Mouse (Mus musculus): ENCODE measurements at regions not wholly inside any gene's neighbourhood (a gene's known extent, or its start where the extent isn't known, plus 50 kb on each side); places are given as distances from the start of the nearest gene placed in this dataset.

DNA sequence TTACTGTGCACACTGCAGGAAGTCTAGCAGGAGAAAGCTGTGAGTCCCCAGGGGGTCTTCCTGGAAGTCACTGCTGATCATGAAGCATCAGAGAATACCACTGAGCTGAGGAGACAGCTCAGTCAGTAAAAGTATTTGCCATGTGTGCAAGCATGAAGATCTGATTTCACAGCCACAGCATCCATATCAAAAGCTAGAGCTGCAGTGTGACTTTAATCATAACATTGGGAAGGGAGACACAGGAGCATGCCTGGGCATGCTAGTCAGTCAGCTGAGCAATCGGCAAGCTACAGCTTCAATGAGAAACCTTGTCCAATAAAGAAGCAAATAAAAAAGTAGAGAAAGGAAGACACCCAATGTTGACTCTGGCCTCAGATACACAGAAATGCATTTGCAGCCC is 168.9 kb downstream of the Cst10 start:
- 74% methylated on average over 1 of the region's 1 CpGs for WGBS
- Histone ChIP-seq H3K9me3 (ENCODE audit: control insufficient read depth, low read length) (no peaks in the 10 kb centered on the region), H3K4me3 (ENCODE audit: low read depth, low read length) (no peak overlapping the region), H3K27me3 (ENCODE audit: control insufficient read depth, insufficient read depth, low read length) (no peaks in the 10 kb centered on the region), H3K27ac (replicated peaks; ENCODE audit: low read depth, low read length) (no peak overlapping the region), H3K4me2 (ENCODE audit: low read depth, severe bottlenecking) (no peak overlapping the region), H3K36me3 (ENCODE audit: control insufficient read depth, insufficient read depth, low read length) (no peaks in the 10 kb centered on the region), H3K9ac (ENCODE audit: low read length) (no peak overlapping the region), H3K4me1 (ENCODE audit: control insufficient read depth, insufficient read depth, low read length) (no peaks in the 10 kb centered on the region)
- ATAC-seq (ENCODE audit: insufficient number of reproducible peaks, low FRiP score, low TSS enrichment, low read depth): no peak
- DNase-seq (ENCODE audit: low spot score): no peak

DNA sequence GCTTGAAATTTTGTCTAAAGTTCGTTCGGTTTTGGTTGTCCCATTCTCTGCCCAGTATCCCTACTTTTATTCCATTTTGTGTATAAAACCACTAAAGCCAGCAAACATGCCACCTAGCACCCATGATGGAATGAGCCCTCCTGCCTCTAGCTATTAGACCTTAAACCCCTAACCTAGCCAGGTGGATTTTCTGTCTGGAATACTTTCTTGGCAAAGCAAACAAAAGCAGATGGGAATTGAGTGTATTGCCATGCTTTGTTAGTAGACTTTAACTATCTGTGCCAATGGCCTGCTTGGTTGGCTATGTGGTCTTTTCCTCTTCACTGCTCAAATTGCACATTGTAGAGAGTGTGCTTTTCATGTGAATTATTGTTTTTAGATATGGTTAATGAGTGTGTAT is 197.7 kb downstream of the Cst10 start:
- Histone ChIP-seq H3K9me3 (ENCODE audit: control insufficient read depth, low read length) (no peaks in the 10 kb centered on the region), H3K4me3 (ENCODE audit: low read depth, low read length) (no peak overlapping the region), H3K27me3 (ENCODE audit: control insufficient read depth, insufficient read depth, low read length) (no peaks in the 10 kb centered on the region), H3K4me2 (ENCODE audit: low read depth, severe bottlenecking) (no peak overlapping the region), H3K4me1 (ENCODE audit: control insufficient read depth, insufficient read depth, low read length) (no peaks in the 10 kb centered on the region), H3K27ac (replicated peaks; ENCODE audit: low read depth, low read length) (no peak overlapping the region), H3K36me3 (ENCODE audit: control insufficient read depth, insufficient read depth, low read length) (no peaks in the 10 kb centered on the region), H3K9ac (ENCODE audit: low read length) (no peak overlapping the region)
- ATAC-seq (ENCODE audit: insufficient number of reproducible peaks, low FRiP score, low TSS enrichment, low read depth) (no peak), DNase-seq (ENCODE audit: low spot score) (no peak)
- WGBS: 82% methylated on average over 2 of the region's 2 CpGs

DNA sequence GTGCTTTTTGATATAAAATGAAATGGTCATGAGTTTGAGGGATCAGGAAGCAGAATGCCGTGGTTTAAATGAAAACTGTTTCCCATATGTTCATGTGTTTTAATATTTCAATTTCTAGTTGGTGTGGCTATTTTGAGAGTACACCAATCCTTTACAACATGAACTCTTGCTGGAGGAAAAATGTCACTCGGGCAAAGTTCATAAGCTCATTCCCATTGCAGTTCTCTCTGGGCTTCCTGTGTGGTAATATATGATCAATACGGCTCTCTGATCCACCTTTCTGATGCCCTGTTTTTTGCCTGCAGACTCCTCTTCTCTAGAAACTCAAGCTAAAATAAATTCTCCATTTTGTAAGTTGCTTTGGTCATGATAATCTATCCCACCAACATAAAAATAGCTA is 208.5 kb downstream of the Cst10 start:
- no peak for DNase-seq (ENCODE audit: low spot score)
- Histone ChIP-seq H3K9me3 (ENCODE audit: control insufficient read depth, low read length) (no peaks in the 10 kb centered on the region), H3K4me2 (ENCODE audit: low read depth, severe bottlenecking) (no peak overlapping the region), H3K27ac (replicated peaks; ENCODE audit: low read depth, low read length) (no peak overlapping the region), H3K4me1 (ENCODE audit: control insufficient read depth, insufficient read depth, low read length) (no peaks in the 10 kb centered on the region), H3K4me3 (ENCODE audit: low read depth, low read length) (no peak overlapping the region), H3K9ac (ENCODE audit: low read length) (no peak overlapping the region), H3K27me3 (ENCODE audit: control insufficient read depth, insufficient read depth, low read length) (no peaks in the 10 kb centered on the region), H3K36me3 (ENCODE audit: control insufficient read depth, insufficient read depth, low read length) (no peaks in the 10 kb centered on the region)
- ATAC-seq (ENCODE audit: insufficient number of reproducible peaks, low FRiP score, low TSS enrichment, low read depth): no peak
- 86% methylated on average over 3 of the region's 3 CpGs for WGBS

DNA sequence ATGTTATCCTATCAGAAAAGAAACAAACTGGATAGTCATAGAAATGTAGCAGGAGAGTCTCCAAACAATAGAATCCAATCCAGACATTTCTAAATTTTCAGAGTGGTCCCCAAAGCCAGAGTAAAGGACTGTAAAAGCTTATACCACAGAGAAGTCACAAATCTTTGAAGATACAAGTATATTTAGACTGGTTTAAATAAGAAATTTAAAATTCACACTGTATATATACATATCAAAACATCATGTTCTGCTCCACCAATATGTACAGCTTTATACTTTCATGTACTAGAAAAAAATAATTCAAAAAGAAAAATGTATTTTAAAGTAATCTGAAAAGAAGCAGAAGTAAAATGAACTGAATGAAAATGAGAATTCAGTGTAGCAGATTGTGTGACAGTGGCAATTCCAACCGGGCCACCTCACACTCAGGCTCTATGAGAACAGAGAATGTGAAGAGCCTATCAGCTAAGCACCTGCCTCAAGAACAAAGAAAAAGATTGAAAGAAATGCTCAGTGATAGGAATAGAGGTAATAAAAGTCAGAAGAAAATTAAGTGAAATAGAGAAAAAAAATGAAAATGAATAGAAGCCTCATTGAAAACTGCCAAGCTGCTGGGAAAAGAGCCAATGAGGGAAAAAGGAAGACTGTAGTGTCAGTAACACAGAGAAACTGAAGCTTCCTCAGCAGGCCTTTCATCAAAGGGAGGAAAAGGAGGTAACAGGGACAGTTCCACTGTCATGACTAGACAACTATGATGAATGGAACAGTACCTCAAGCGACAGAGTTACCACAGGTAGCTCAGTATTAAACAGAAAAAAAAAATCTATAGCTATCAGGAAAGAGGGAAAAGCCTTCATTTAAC is 209.5 kb downstream of the Cst10 start:
- Histone ChIP-seq H3K27me3 (ENCODE audit: control insufficient read depth, insufficient read depth, low read length) (no peaks in the 10 kb centered on the region), H3K9ac (ENCODE audit: low read length) (no peak overlapping the region), H3K9me3 (ENCODE audit: control insufficient read depth, low read length) (no peaks in the 10 kb centered on the region), H3K4me1 (ENCODE audit: control insufficient read depth, insufficient read depth, low read length) (no peaks in the 10 kb centered on the region), H3K4me3 (ENCODE audit: low read depth, low read length) (no peak overlapping the region), H3K27ac (replicated peaks; ENCODE audit: low read depth, low read length) (no peak overlapping the region), H3K4me2 (ENCODE audit: low read depth, severe bottlenecking) (no peak overlapping the region), H3K36me3 (ENCODE audit: control insufficient read depth, insufficient read depth, low read length) (no peaks in the 10 kb centered on the region)
- no peak for DNase-seq (ENCODE audit: low spot score)
- WGBS: 85% methylated on average over 2 of the region's 2 CpGs
- no peak for ATAC-seq (ENCODE audit: insufficient number of reproducible peaks, low FRiP score, low TSS enrichment, low read depth)

DNA sequence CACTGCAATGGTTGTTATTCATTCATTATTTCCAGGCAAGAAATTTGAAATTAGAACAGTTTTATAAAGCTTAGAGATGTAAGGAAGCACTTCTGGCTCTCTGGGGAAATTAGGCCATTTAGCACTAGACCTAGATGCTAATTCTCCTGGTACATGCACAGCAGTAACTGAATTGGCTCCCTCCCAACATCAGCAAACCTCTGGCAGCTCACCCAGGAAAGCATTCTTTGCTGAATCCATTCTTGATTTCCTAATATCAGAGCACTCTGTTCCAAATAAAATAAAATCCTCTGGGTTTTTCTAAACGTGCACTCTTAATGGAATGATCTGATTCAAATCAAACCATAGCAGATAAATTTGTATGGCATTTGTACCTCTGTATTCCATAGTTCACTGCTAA is 203.4 kb upstream of the Syndig1 start:
- ATAC-seq (ENCODE audit: insufficient number of reproducible peaks, low FRiP score, low TSS enrichment, low read depth) (no peak), DNase-seq (ENCODE audit: low spot score) (no peak)
- Histone ChIP-seq H3K4me2 (ENCODE audit: low read depth, severe bottlenecking) (no peak overlapping the region), H3K4me1 (ENCODE audit: control insufficient read depth, insufficient read depth, low read length) (no peaks in the 10 kb centered on the region), H3K4me3 (ENCODE audit: low read depth, low read length) (no peak overlapping the region), H3K27ac (replicated peaks; ENCODE audit: low read depth, low read length) (no peak overlapping the region), H3K9ac (ENCODE audit: low read length) (no peak overlapping the region), H3K9me3 (ENCODE audit: control insufficient read depth, low read length) (no peaks in the 10 kb centered on the region), H3K36me3 (ENCODE audit: control insufficient read depth, insufficient read depth, low read length) (no peaks in the 10 kb centered on the region), H3K27me3 (ENCODE audit: control insufficient read depth, insufficient read depth, low read length) (no peaks in the 10 kb centered on the region)
- WGBS: 55% methylated on average over 1 of the region's 1 CpGs

DNA sequence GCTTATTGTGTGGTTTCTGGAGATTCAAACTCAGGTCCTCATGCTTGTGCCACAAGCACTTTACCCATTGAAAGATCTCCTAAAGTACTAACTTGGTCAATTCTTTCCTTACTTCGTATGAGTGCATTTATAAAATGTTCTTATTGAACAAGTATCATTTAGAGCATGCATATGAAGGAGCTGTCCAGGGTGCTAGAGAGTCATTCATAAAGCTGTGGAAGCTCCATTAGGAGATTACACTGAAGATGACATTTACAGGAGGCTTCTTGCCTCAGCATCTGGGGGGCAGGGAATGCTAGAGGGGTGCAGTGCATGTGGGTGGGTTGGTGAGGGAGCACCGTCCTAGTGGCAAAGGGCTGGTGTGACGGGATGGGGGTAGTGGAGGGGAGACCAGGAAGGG is 187.8 kb upstream of the Syndig1 start:
- DNase-seq (ENCODE audit: low spot score) (peak; percentile 22), ATAC-seq (ENCODE audit: insufficient number of reproducible peaks, low FRiP score, low TSS enrichment, low read depth) (no peak)
- Histone ChIP-seq H3K4me3 (ENCODE audit: low read depth, low read length) (no peak overlapping the region), H3K4me1 (ENCODE audit: control insufficient read depth, insufficient read depth, low read length) (no peaks in the 10 kb centered on the region), H3K9ac (ENCODE audit: low read length) (no peak overlapping the region), H3K4me2 (ENCODE audit: low read depth, severe bottlenecking) (no peak overlapping the region), H3K9me3 (ENCODE audit: control insufficient read depth, low read length) (no peaks in the 10 kb centered on the region), H3K27me3 (ENCODE audit: control insufficient read depth, insufficient read depth, low read length) (no peaks in the 10 kb centered on the region), H3K36me3 (ENCODE audit: control insufficient read depth, insufficient read depth, low read length) (no peaks in the 10 kb centered on the region), H3K27ac (replicated peaks; ENCODE audit: low read depth, low read length) (no peak overlapping the region)
- 89% methylated on average over 3 of the region's 3 CpGs for WGBS

DNA sequence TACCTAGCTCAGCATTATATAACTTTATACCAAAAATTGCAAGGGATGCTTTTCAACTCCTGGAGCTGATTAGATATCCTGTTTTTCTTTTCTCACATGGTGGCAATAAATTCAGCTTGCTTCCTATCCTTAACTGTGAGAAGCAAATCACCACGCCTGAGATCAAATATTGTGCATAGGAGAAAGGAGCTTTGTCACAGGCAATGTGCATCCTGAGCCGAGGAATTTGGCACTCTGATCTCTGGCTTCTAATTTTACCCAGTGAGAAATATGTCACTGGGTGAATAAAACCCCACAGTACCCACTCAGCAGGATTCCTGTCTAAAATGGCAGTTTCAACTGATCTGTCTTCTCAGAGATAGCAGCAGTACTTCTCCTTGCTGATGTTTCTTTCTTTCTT is 177.2 kb upstream of the Syndig1 start:
- Histone ChIP-seq H3K27ac (replicated peaks; ENCODE audit: low read depth, low read length) (no peak overlapping the region), H3K9me3 (ENCODE audit: control insufficient read depth, low read length) (no peaks in the 10 kb centered on the region), H3K36me3 (ENCODE audit: control insufficient read depth, insufficient read depth, low read length) (no peaks in the 10 kb centered on the region), H3K9ac (ENCODE audit: low read length) (no peak overlapping the region), H3K4me1 (ENCODE audit: control insufficient read depth, insufficient read depth, low read length) (no peaks in the 10 kb centered on the region), H3K27me3 (ENCODE audit: control insufficient read depth, insufficient read depth, low read length) (no peaks in the 10 kb centered on the region), H3K4me3 (ENCODE audit: low read depth, low read length) (no peak overlapping the region), H3K4me2 (ENCODE audit: low read depth, severe bottlenecking) (no peak overlapping the region)
- no peak for DNase-seq (ENCODE audit: low spot score)
- no peak for ATAC-seq (ENCODE audit: insufficient number of reproducible peaks, low FRiP score, low TSS enrichment, low read depth)
- WGBS: 60% methylated on average over 2 of the region's 2 CpGs

DNA sequence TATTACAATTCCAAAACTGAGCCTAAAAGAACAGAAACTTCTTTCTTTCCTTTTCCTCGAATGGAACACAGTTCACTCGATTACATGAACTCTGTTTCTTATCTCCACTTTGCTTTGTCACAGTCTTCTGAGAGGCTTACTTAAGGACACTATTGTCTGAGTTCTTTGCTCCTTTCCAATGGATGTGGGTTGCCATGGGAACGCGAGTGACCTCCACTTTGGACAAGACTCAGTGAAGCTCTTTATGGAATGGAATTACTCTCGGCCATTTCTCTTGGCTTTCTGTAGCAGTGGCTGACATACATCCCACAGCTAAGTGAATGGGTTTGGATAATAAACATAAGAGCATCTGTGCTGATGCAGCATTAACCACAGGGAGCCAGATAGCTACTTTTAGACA is 167.9 kb upstream of the Syndig1 start:
- DNase-seq (ENCODE audit: low spot score) (no peak), ATAC-seq (ENCODE audit: insufficient number of reproducible peaks, low FRiP score, low TSS enrichment, low read depth) (no peak)
- H3K4me1 ChIP-seq (ENCODE audit: control insufficient read depth, insufficient read depth, low read length): no peaks in the 10 kb centered on the region
- H3K4me2 ChIP-seq (ENCODE audit: low read depth, severe bottlenecking): no peak overlapping the region
- no peaks in the 10 kb centered on the region for H3K9me3 ChIP-seq (ENCODE audit: control insufficient read depth, low read length)
- H3K27me3 ChIP-seq (ENCODE audit: control insufficient read depth, insufficient read depth, low read length): no peaks in the 10 kb centered on the region
- no peak overlapping the region for H3K9ac ChIP-seq (ENCODE audit: low read length)
- no peaks in the 10 kb centered on the region for H3K36me3 ChIP-seq (ENCODE audit: control insufficient read depth, insufficient read depth, low read length)
- H3K27ac ChIP-seq (replicated peaks; ENCODE audit: low read depth, low read length): no peak overlapping the region
- H3K4me3 ChIP-seq (ENCODE audit: low read depth, low read length): no peak overlapping the region
- 90% methylated on average over 5 of the region's 5 CpGs for WGBS

DNA sequence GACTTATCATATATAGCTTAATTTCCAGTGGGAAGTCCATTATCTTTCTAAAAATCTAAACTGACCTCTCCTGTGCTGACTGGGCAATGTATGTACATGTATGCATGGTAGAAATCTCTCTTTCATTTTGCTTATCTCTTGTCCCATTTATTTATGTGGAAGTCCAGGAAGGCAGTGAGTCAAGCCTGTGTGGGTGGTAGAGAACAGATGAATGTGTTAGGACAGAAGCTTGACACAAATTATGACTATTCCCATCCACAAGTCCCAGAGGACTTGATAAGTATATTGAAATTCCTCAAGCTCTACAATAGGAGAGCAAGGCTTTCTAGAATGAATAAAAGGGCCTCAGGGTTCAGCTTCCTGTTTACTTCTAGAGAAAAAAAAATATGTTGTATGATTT is 164.6 kb upstream of the Syndig1 start:
- no peak for ATAC-seq (ENCODE audit: insufficient number of reproducible peaks, low FRiP score, low TSS enrichment, low read depth)
- Histone ChIP-seq H3K4me3 (ENCODE audit: low read depth, low read length) (no peak overlapping the region), H3K27ac (replicated peaks; ENCODE audit: low read depth, low read length) (no peak overlapping the region), H3K9me3 (ENCODE audit: control insufficient read depth, low read length) (no peaks in the 10 kb centered on the region), H3K4me2 (ENCODE audit: low read depth, severe bottlenecking) (no peak overlapping the region), H3K27me3 (ENCODE audit: control insufficient read depth, insufficient read depth, low read length) (no peaks in the 10 kb centered on the region), H3K4me1 (ENCODE audit: control insufficient read depth, insufficient read depth, low read length) (no peaks in the 10 kb centered on the region), H3K36me3 (ENCODE audit: control insufficient read depth, insufficient read depth, low read length) (no peaks in the 10 kb centered on the region), H3K9ac (ENCODE audit: low read length) (no peak overlapping the region)
- DNase-seq (ENCODE audit: low spot score): no peak
